Mouse (Mus musculus) myocyte (in vitro differentiated cells): Measurements from ENCODE around the gene Grin2a. TPM values are rescaled to one million over a fixed set of nuclear protein-coding genes. Genes with fewer than 3 reads are reported as not detected.

Experiments used
- H3K27me3 ChIP-seq: one replicate; pipeline ENCODE4 v1.6.1; 2011; ENCODE audit not compliant: control insufficient read depth, insufficient read depth, insufficient read length
- H3K36me3 ChIP-seq: one replicate; pipeline ENCODE4 v1.6.1; 2011; ENCODE audit not compliant: control insufficient read depth, insufficient read depth
- H3K4me2 ChIP-seq: one replicate; pipeline ENCODE4 v1.6.1; 2011; ENCODE audit warnings: low read depth, control low read depth
- H3K4me3 ChIP-seq: one replicate; pipeline ENCODE4 v1.5.1; 2011; ENCODE audit warnings: mild to moderate bottlenecking, control low read depth, moderate library complexity
- H3K79me2 ChIP-seq: one replicate; pipeline ENCODE4 v1.6.1; 2011; ENCODE audit not compliant: control insufficient read depth, insufficient read depth
- H3ac ChIP-seq: one replicate; pipeline ENCODE4 v1.6.1; 2011; ENCODE audit not compliant: control insufficient read depth, insufficient read length
- CEBPB ChIP-seq: IDR thresholded peaks from 2 replicates; pipeline ENCODE4 v1.6.1; 2011; ENCODE audit warnings: mild to moderate bottlenecking, moderate library complexity; ENCODE audit not compliant: poor library complexity, insufficient read depth, severe bottlenecking
- E2F4 ChIP-seq: IDR thresholded peaks from one replicate; pipeline ENCODE4 v1.6.1; 2011; ENCODE audit warnings: mild to moderate bottlenecking, control low read depth, moderate library complexity; ENCODE audit not compliant: insufficient read depth
- MAX ChIP-seq: IDR thresholded peaks from one replicate; pipeline ENCODE4 v1.6.1; 2011; ENCODE audit warnings: low read depth, mild to moderate bottlenecking, control low read depth
- MYOD1 ChIP-seq, 3 experiments: IDR thresholded peaks; one replicate each; pipeline ENCODE4 v1.6.1; 2011; ENCODE audit warnings: control low read depth in 2 of 3, low read depth in 2 of 3, mild to moderate bottlenecking in 2 of 3, moderate library complexity in 1 of 3; ENCODE audit not compliant: insufficient read length in 2 of 3, control insufficient read depth in 1 of 3
- MYOG ChIP-seq, 3 experiments: IDR thresholded peaks; one replicate each; pipeline ENCODE4 v1.6.1; 2011; ENCODE audit warnings: control low read depth in 2 of 3, low read depth in 2 of 3, mild to moderate bottlenecking in 2 of 3; ENCODE audit not compliant: insufficient read length in 2 of 3, control insufficient read depth in 1 of 3, insufficient read depth in 1 of 3
- POLR2A ChIP-seq: IDR thresholded peaks from one replicate; pipeline ENCODE4 v1.6.1; 2011; ENCODE audit warnings: low read depth, mild to moderate bottlenecking, control low read depth, moderate library complexity; ENCODE audit not compliant: insufficient read length
- POLR2AphosphoS2 ChIP-seq: IDR thresholded peaks from one replicate; pipeline ENCODE4 v1.6.1; 2011; ENCODE audit warnings: low read depth, control low read depth; ENCODE audit not compliant: insufficient read length
- REST ChIP-seq: IDR thresholded peaks from one replicate; pipeline ENCODE4 v1.6.1; 2011; ENCODE audit warnings: mild to moderate bottlenecking, control low read depth, moderate library complexity; ENCODE audit not compliant: insufficient read depth, insufficient read length
- SRF ChIP-seq: IDR thresholded peaks from one replicate; pipeline ENCODE4 v1.6.1; 2011; ENCODE audit warnings: low read depth; ENCODE audit not compliant: control insufficient read depth, insufficient read length
- TCF12 ChIP-seq: IDR thresholded peaks from one replicate; pipeline ENCODE4 v1.6.1; 2011; ENCODE audit warnings: mild to moderate bottlenecking, control low read depth; ENCODE audit not compliant: poor library complexity, insufficient read depth, severe bottlenecking
- TCF3 ChIP-seq: IDR thresholded peaks from one replicate; pipeline ENCODE4 v1.6.1; 2011; ENCODE audit warnings: low read depth, control low read depth; ENCODE audit not compliant: insufficient read length
- USF1 ChIP-seq: IDR thresholded peaks from one replicate; pipeline ENCODE4 v1.6.1; 2011; ENCODE audit warnings: low read depth, mild to moderate bottlenecking, control low read depth, moderate library complexity
- polyA plus RNA-seq: library from polyadenylated mRNA; unstranded; fragments of >200 nt; fragmentation: generic; extraction: Trizol; gene quantifications from one replicate; pipeline ENCODE4 v1.2.1, GENCODE M21; 2012; ENCODE audit warnings: missing spikeins

Grin2a gene
- polyA plus RNA-seq, 1 experiment, result 0.01 TPM

GRCm38 (mm10) chr16:9944836-9945235 lies 50.5 kb downstream of the Grin2a start:
- Histone ChIP-seq H3K27me3 (no peaks in the 10 kb centered on the region), H3K36me3 (no peaks in the 10 kb centered on the region), H3K79me2 (no peaks in the 10 kb centered on the region), H3K4me2 (no peak overlapping the region), H3ac (no peak overlapping the region), H3K4me3 (no peak overlapping the region)
- TF ChIP-seq MYOG (IDR thresholded peaks at IDR 0.05; ENCODE audit: control insufficient read depth in 1 of 3, insufficient read depth in 1 of 3, insufficient read length in 2 of 3, low read depth in 2 of 3) (no peak), MAX (no peak), CEBPB (no peak), E2F4 (no peak), USF1 (no peak), TCF3 (no peak), POLR2A (no peak), SRF (no peak), MYOD1 (IDR thresholded peaks at IDR 0.05; ENCODE audit: control insufficient read depth in 1 of 3, insufficient read length in 2 of 3, low read depth in 2 of 3) (no peak), REST (no peak), POLR2AphosphoS2 (no peak)

- Histone ChIP-seq H3K4me3 (no peak overlapping the region), H3K27me3 (no peaks in the 10 kb centered on the region), H3K36me3 (no peaks in the 10 kb centered on the region), H3K4me2 (no peak overlapping the region), H3ac (no peak overlapping the region), H3K79me2 (no peaks in the 10 kb centered on the region)
- TF ChIP-seq MYOD1 (IDR thresholded peaks at IDR 0.05; ENCODE audit: control insufficient read depth in 1 of 3, insufficient read length in 2 of 3, low read depth in 2 of 3) (no peak), CEBPB (no peak), SRF (no peak), MYOG (IDR thresholded peaks at IDR 0.05; ENCODE audit: control insufficient read depth in 1 of 3, insufficient read depth in 1 of 3, insufficient read length in 2 of 3, low read depth in 2 of 3) (no peak), USF1 (no peak), TCF3 (no peak)
These were observed 53.9 kb downstream of the Grin2a start for GRCm38 (mm10) chr16:9941306-9941930.

- H3K36me3 ChIP-seq, result no peaks in the 10 kb centered on the region
- no peak overlapping the region for H3K4me3 ChIP-seq
- no peak overlapping the region for H3ac ChIP-seq
- no peaks in the 10 kb centered on the region for H3K27me3 ChIP-seq
- no peak overlapping the region for H3K4me2 ChIP-seq
- no peaks in the 10 kb centered on the region for H3K79me2 ChIP-seq
- TF ChIP-seq MYOD1 (IDR thresholded peaks at IDR 0.05; ENCODE audit: control insufficient read depth in 1 of 3, insufficient read length in 2 of 3, low read depth in 2 of 3) (no peak), POLR2A (no peak), REST (no peak), E2F4 (no peak), TCF3 (no peak), MYOG (IDR thresholded peaks at IDR 0.05; ENCODE audit: control insufficient read depth in 1 of 3, insufficient read depth in 1 of 3, insufficient read length in 2 of 3, low read depth in 2 of 3) (no peak), MAX (no peak), SRF (no peak), USF1 (no peak), POLR2AphosphoS2 (no peak), TCF12 (no peak)
These were observed 54.6 kb downstream of the Grin2a start for GRCm38 (mm10) chr16:9940716-9941115.

GRCm38 (mm10) chr16:9910672-9911071 lies 84.7 kb downstream of the Grin2a start:
- Histone ChIP-seq H3ac (no peak overlapping the region), H3K79me2 (no peaks in the 10 kb centered on the region), H3K36me3 (no peaks in the 10 kb centered on the region), H3K4me3 (no peak overlapping the region), H3K4me2 (no peak overlapping the region), H3K27me3 (no peaks in the 10 kb centered on the region)
- no peak for TF ChIP-seq MAX
- no peak for TF ChIP-seq TCF12
- TF ChIP-seq USF1, result no peak

GRCm38 (mm10) chr16:9909225-9909624 lies 86.1 kb downstream of the Grin2a start:
- no peak for TF ChIP-seq REST
- no peak for TF ChIP-seq POLR2A
- TF ChIP-seq MAX, result no peak
- TF ChIP-seq MYOD1 (IDR thresholded peaks at IDR 0.05; ENCODE audit: control insufficient read depth in 1 of 3, insufficient read length in 2 of 3, low read depth in 2 of 3), result no peak
- TF ChIP-seq POLR2AphosphoS2, result no peak
- TF ChIP-seq USF1, result no peak
- no peak for TF ChIP-seq E2F4
- TF ChIP-seq SRF, result no peak
- no peak for TF ChIP-seq CEBPB
- no peak for TF ChIP-seq MYOG (IDR thresholded peaks at IDR 0.05; ENCODE audit: control insufficient read depth in 1 of 3, insufficient read depth in 1 of 3, insufficient read length in 2 of 3, low read depth in 2 of 3)
- no peak for TF ChIP-seq TCF3
- H3K4me2 ChIP-seq, result no peak overlapping the region

More at GRCm38 (mm10) chr16:9909225-9909624, 86.1 kb downstream of the Grin2a start:
- H3K36me3 ChIP-seq, result no peaks in the 10 kb centered on the region
- H3K27me3 ChIP-seq, result peaks cover 8% of the 10 kb centered on the region
- H3K4me3 ChIP-seq, result no peak overlapping the region
- H3ac ChIP-seq, result no peak overlapping the region
- H3K79me2 ChIP-seq, result no peaks in the 10 kb centered on the region
